Mouse (Mus musculus) adrenal gland, adult (tissue): Measurements from ENCODE around the gene Tfpt.
"Not testable (repeated sequence)": the region's sequence is repeated elsewhere in the genome, so short reads cannot be mapped to it uniquely, and the experiment has no call there.

Experiments used
- DNase-seq, 2 experiments: peaks; one replicate each; pipeline ENCODE4 v3.0.0; 2022 to 2023; ENCODE audit warnings: low spot score in 1 of 2; ENCODE audit not compliant: inconsistent age in 2 of 2

Tfpt gene

GRCm38 (mm10) chr7:3578196-3578595 lies 51.5 kb downstream of the Tfpt start:
- DNase-seq: no peak

- DNase-seq: no peak
Observed at GRCm38 (mm10) chr7:3576354-3577124, 53.2 kb downstream of the Tfpt start.

GRCm38 (mm10) chr7:3574216-3574615 lies 55.5 kb downstream of the Tfpt start:
- DNase-seq: peak in 1 of 2 experiments; percentile 31

- DNase-seq: no peak
Observed at GRCm38 (mm10) chr7:3571847-3572246, 57.9 kb downstream of the Tfpt start.

GRCm38 (mm10) chr7:3570580-3570979 lies 59.1 kb downstream of the Tfpt start:
- DNase-seq: not testable (repeated sequence)
